Mouse (Mus musculus) cortical plate, adult 2 months (tissue): ENCODE measurements at regions not wholly inside any gene's neighbourhood (a gene's known extent, or its start where the extent isn't known, plus 50 kb on each side); places are given as distances from the start of the nearest gene placed in this dataset.

ENCODE experiments used
- CTCF ChIP-seq: fragments of 200-500 bp; IDR thresholded peaks from 2 replicates; pipeline ENCODE4 v1.5.1; 2011; ENCODE audit warnings: mild to moderate bottlenecking, control low read depth, low read length; ENCODE audit not compliant: insufficient read depth; ENCODE audit errors: extremely low read depth
- POLR2A ChIP-seq: fragments of 200-500 bp; IDR thresholded peaks from 2 replicates; pipeline ENCODE4 v1.6.1; 2011; ENCODE audit warnings: mild to moderate bottlenecking, low read length, control low read depth; ENCODE audit not compliant: insufficient read depth; ENCODE audit errors: extremely low read depth

- no peak for TF ChIP-seq POLR2A
- no peak for TF ChIP-seq CTCF
Measured at GRCm38 (mm10) chr2:166400304-166400703, 244.8 kb upstream of the Sulf2 start.
